Mouse (Mus musculus) stomach, postnatal 0 days (tissue): ENCODE measurements around the gene Disc1. TPM values are rescaled to one million over a fixed set of nuclear protein-coding genes. Genes with fewer than 3 reads are reported as not detected.

ENCODE experiments used
- ATAC-seq: fragments of 200-750 bp; cut with Nextera tagmentation; 2 replicates; pipeline ENCODE4 v1.8.0; 2017; ENCODE audit not compliant: low FRiP score, low TSS enrichment
- DNase-seq: peaks from one replicate; pipeline ENCODE4 v3.0.0-alpha.2; 2016; ENCODE audit warnings: low spot score
- H3K27ac ChIP-seq: fragments of 300-500 bp; sonication (generic); replicated peaks from 2 replicates; pipeline ENCODE4 v1.5.1; 2014; ENCODE audit warnings: mild to moderate bottlenecking, control low read depth
- H3K27me3 ChIP-seq: fragments of 300-500 bp; sonication (generic); 2 replicates; pipeline ENCODE4 v1.6.1; 2014; ENCODE audit warnings: low read length; ENCODE audit not compliant: control insufficient read depth, insufficient read depth
- H3K36me3 ChIP-seq: fragments of 300-500 bp; sonication (generic); 2 replicates; pipeline ENCODE4 v1.6.1; 2014; ENCODE audit warnings: low read length, mixed read lengths; ENCODE audit not compliant: control insufficient read depth, insufficient read depth
- H3K4me1 ChIP-seq: fragments of 300-500 bp; sonication (generic); replicated peaks from 2 replicates; pipeline ENCODE4 v1.6.1; 2014; ENCODE audit warnings: antibody characterized with exemption; ENCODE audit not compliant: control insufficient read depth, insufficient read depth
- H3K4me2 ChIP-seq: fragments of 300-500 bp; sonication (generic); replicated peaks from 2 replicates; pipeline ENCODE4 v1.6.1; 2014; ENCODE audit warnings: low read depth, mild to moderate bottlenecking, control low read depth, moderate library complexity
- H3K4me3 ChIP-seq: fragments of 300-500 bp; sonication (generic); 2 replicates; pipeline ENCODE4 v1.5.1; 2014; ENCODE audit warnings: low read depth, low read length, control low read depth
- H3K9ac ChIP-seq: fragments of 300-500 bp; sonication (generic); 2 replicates; pipeline ENCODE4 v1.6.1; 2014; ENCODE audit warnings: mild to moderate bottlenecking, low read length, control low read depth, mixed read lengths
- H3K9me3 ChIP-seq: fragments of 300-500 bp; sonication (generic); 2 replicates; pipeline ENCODE4 v1.6.1; 2016; ENCODE audit warnings: low read length; ENCODE audit not compliant: control insufficient read depth
- CTCF ChIP-seq: IDR thresholded peaks from 2 replicates; pipeline ENCODE4 v1.5.1; 2016; ENCODE audit warnings: antibody characterized with exemption, low read depth, mild to moderate bottlenecking, moderate library complexity
- EP300 ChIP-seq: optimal IDR thresholded peaks from 2 replicates; pipeline ENCODE3; 2016; ENCODE audit warnings: antibody characterized with exemption
- WGBS: fragments of 180-500 bp; shearing (Covaris S2); extraction: QIAGEN DNeasy Blood & Tissue Kit; methylation state at CpG from one replicate; pipeline ENCODE4 v1.1.7; 2014; 5-methylcytosine and 5-hydroxymethylcytosine counted together
- polyA plus RNA-seq: library from polyadenylated mRNA; unstranded; fragments of >200 nt; fragmentation: Nextera tagmentation; extraction: Ambion mirVana; gene quantifications from 2 replicates; pipeline ENCODE4 v1.2.1, GENCODE M21; 2015

Disc1 gene
- polyA plus RNA-seq, 1 experiment from 2014 or later = 0.53 TPM

DNA sequence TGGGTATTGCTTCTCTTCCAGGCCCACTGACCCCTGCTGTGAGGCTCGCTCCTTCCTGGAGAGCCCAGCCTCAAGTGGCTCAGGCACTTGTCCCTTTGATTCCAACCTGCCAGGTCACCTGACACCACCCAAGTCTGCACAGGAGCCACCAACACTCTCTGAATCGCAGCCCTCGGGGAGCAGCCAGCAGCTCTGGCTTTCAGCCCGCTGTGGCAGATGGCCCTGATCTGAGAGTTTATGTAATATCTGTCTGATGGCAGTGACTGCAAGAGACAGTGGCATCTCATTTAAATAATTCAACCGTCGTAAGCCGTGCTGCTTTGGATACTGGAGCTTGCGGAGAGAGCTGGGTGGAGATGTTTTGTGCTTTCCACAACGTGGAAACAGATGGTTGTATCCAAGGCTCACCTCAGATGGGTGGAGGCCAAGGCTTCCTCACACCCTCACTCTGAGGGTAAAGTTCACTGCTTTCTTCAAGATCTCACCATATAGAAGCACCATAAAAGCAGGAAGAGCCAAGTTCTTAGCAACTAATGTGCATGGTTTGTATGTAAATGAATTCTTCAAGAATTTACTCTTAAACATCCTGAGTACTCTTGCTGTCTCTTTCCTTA is 24.9 kb downstream of the Disc1 start:
- Histone ChIP-seq H3K27me3 (no peaks in the 10 kb centered on the region), H3K9ac (no peak overlapping the region), H3K4me2 (no peak overlapping the region), H3K9me3 (no peaks in the 10 kb centered on the region), H3K4me1 (no peaks in the 10 kb centered on the region), H3K4me3 (no peak overlapping the region), H3K36me3 (no peaks in the 10 kb centered on the region), H3K27ac (no peak overlapping the region)
- DNase-seq = no peak
- peak; percentile 55; the same call in 1 of the 2 replicates for ATAC-seq
- no peak for TF ChIP-seq CTCF
- WGBS = 45% methylated on average over 9 of the region's 9 CpGs

DNA sequence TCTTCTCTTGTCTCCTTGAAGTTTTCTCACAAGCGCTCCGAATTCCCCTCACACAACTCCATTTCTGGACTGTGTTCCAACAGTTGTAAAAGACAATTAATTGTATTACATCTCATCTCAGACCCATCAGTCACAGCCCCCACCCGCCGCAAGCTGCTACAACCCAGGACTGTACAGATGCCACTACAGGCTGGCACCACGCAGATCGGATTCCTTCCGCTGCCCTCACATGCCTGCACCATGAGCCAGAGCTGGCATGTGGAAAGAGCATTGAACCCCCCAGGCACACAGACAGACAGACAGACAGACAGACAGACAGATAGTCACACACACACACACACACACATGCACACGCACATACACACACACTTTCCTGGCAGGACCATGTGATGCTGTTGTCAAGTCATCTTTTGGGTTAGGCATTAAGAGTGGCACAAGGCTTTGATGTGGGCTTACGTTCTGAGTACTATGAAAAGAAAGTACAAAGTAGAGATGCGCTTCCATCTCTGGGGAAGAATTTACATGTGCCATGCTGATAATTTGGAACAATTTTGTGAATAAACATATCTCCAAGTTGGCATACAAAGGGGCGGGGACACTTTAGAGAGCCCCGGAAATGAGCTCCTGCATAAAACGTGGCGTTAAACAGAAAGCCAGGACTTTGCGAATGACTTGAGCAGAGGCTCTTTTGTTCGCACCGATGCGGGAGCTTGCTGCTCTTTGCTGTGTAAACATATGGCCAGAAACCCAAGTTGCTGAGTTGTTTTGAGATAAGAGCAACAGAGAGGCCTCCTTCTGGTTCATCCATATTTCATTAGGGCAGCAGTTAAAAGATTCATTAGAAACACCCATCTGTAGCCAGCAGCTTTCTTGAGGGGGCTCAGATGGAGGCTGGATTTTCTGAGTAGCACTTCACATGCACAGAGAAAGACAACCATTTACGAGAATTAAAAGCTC is 26.7 kb downstream of the Disc1 start:
- 63% methylated on average over 19 of the region's 19 CpGs for WGBS
- Histone ChIP-seq H3K36me3 (no peaks in the 10 kb centered on the region), H3K9me3 (no peaks in the 10 kb centered on the region), H3K4me1 (no peaks in the 10 kb centered on the region), H3K4me3 (no peak overlapping the region), H3K4me2 (0 out of 2 replicates have a peak overlapping the region, but pooled peaks have one; percentile 3), H3K9ac (no peak overlapping the region), H3K27ac (no peak overlapping the region), H3K27me3 (no peaks in the 10 kb centered on the region)
- no peak for ATAC-seq
- no peak for DNase-seq
- no peak for TF ChIP-seq CTCF
- no peak for TF ChIP-seq EP300

- no peak for TF ChIP-seq CTCF
- TF ChIP-seq EP300 = no peak
- Histone ChIP-seq H3K9ac (no peak overlapping the region), H3K4me3 (no peak overlapping the region), H3K4me2 (no peak overlapping the region), H3K27ac (peak overlapping the region; percentile 66), H3K36me3 (no peaks in the 10 kb centered on the region), H3K27me3 (no peaks in the 10 kb centered on the region), H3K9me3 (no peaks in the 10 kb centered on the region), H3K4me1 (no peaks in the 10 kb centered on the region)
- 37% methylated on average over 4 of the region's 4 CpGs for WGBS
- DNase-seq = no peak
- ATAC-seq = no peak
These were observed 29.8 kb downstream of the Disc1 start for GRCm38 (mm10) chr8:125083746-125084145.

DNA sequence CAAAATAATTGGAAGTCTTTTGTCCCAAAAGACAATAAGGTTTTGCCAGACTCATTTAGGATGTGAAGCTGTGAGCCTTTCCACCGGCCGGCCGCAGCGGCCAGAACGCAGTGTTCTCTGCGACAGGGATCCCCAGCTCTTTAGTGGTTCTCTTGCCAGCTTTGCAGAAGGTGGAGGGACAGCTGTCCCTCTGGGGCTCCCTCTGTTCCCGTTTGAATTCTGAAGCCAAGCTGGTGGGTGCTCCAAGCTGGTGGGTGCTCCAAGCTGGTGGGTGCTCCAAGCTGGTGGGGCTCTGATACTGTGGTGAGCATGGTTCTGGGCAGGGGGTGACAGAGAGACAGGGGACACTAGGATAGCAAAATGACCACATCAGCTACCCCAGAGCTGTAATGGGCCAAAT is 30.5 kb downstream of the Disc1 start:
- Histone ChIP-seq H3K36me3 (no peaks in the 10 kb centered on the region), H3K4me2 (no peak overlapping the region), H3K27ac (no peak overlapping the region), H3K9ac (no peak overlapping the region), H3K4me1 (no peaks in the 10 kb centered on the region), H3K4me3 (no peak overlapping the region), H3K27me3 (no peaks in the 10 kb centered on the region), H3K9me3 (no peaks in the 10 kb centered on the region)
- no peak for DNase-seq
- ATAC-seq = no peak
- 83% methylated on average over 7 of the region's 7 CpGs for WGBS
- no peak for TF ChIP-seq EP300
- TF ChIP-seq CTCF = no peak

DNA sequence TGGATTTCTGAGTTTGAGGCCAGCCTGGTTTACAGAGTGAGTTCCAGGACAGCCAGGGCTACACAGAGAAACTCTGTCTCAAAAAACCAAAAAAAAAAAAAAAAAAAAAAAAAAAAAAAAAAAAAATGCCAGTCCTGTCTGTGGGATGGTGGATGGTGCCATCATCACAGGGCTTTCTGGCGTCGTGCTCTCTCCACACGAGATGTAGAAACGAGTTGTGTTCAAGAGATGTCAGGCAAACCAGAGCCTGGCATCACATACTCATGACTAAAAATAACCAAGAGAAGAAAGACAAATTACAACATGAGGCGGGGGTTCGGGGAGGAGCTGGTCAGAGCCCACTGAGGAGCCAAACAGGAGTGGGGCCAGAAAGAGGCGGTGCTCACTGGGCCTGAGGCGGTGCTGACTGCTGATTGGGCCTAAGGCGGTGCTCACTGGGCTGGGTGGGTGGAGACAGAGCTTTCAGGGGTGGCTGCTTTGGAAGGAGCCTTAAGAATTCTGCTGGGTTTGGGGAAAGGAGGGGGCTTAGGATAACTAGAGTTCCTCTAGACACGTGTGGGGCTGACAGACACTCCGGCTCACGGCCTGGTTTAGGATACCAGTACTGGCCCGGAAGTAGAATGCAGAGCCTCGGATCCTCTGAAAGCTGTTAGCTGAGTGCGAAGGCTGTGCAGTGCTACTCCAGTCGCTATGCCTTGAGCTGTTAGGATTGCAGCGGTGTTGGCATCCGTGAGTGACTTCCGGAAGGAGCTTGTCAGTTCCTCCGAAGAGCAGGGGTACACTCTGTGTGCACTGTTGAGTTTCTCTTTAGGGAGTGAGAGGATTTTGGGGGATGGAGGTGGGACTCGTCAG is 37.1 kb downstream of the Disc1 start:
- 52% methylated on average over 21 of the region's 21 CpGs for WGBS

More for the DNA sequence above, 37.1 kb downstream of the Disc1 start:
- ATAC-seq = peak; percentile 85
- DNase-seq = peak; percentile 47
- no peaks in the 10 kb centered on the region for H3K4me1 ChIP-seq
- H3K9me3 ChIP-seq = no peaks in the 10 kb centered on the region
- no peak overlapping the region; the same call in 1 of the 2 replicates for H3K27ac ChIP-seq
- H3K36me3 ChIP-seq = no peaks in the 10 kb centered on the region
- peak overlapping the region; percentile 27 for H3K4me2 ChIP-seq
- H3K27me3 ChIP-seq = no peaks in the 10 kb centered on the region
- TF ChIP-seq CTCF (no peak), EP300 (no peak)
- H3K4me3 ChIP-seq = no peak overlapping the region
- H3K9ac ChIP-seq = no peak overlapping the region
